Mouse (Mus musculus): ENCODE results near the gene Sec61g.
A peak's percentile ranks its signal among the peaks of the same experiment; 100 is the strongest.
"Not testable (repeated sequence)": the region's sequence is repeated elsewhere in the genome, so short reads cannot be mapped to it uniquely, and the experiment has no call there.

Gene Sec61g

DNA sequence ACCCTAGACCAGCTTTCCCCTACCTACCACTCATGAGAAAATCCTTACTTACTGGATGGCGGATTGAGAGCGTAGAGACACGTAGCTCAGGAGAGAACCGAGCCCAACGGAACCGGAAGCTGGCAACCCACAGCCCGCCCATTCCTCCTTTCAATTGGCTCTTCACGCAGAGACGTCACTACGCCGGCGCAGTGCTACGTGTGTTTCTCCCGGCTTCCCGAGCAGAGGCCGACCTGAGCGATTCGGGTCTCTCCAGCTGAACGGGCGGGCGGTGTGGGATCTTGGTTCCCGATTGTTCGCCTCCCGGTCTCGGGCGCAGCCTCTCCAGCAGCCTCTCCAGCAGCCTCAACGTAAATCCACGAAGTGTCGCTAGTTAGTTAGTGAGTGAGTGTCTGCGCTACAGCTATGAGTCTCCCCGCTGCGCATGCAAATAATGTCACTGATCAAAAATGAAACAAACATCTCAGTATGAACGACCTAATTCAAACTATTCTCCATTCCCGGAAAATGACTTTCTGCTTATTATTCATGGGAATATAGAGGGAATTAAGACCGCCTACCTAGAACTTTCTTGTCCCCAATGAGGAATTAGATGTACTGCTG lies at the start of gene Sec61g:
Gene Sec61g, minus strand, starts transcription at position 433 of the 603 bp plus-strand sequence.
- DNase-seq (ENCODE audit: low read depth, low spot score): peak; percentile 93

DNA sequence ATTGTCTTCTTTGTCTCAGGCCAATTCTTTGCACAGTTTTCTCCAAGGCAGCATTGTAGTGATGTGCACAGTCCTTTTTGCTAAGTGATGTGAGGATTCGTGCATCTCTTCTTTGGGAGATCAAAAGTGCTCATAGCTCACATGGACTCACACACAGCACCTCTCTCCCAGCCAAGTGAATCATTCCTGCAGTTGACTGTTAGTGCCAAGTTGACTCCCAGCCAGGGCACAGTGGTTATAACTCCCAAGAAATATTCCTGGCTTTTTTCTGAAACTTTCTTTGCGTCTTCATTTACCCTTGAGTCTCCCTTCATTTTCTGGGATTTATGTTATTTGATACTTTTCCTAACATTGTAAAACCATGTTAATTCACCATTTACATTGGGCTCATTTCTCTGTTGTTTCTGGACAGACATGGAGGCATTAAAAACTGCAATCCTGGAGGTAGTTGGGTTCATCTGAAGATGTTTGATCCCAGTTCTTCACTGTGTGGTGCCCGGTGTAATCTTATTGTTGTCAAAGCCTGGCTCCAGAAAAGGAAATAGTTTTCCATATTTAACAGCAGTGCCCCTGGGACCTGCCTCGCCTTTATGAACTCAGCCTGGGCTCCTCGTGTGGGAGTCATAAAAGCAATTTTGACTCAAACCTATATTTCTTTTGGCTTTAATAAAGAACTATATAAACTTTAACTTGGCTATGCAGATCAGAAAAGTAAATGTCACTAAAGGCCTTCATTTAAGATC lies 38.3 kb upstream of the Sec61g start:
- no peak for DNase-seq (ENCODE audit: low read depth, low spot score)

DNA sequence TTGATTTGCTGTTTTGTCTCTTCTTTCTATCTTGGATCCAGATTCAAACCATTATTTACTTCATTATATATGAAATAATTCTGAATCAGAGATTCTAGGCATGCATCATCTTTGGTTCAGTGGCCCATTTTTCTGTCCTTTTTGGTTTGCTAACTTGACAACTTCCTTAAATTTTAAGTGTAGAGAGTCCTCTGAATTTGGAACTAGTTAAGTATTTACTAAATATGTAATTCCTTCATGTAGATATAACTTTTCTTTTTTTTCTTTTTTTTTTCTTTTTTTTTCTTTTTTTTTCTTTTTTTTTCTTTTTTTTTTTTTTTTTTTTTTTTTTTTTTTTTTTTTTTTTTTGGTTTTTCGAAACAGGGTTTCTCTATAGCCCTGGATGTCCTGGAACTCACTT lies 29.1 kb upstream of the Sec61g start:
- DNase-seq (ENCODE audit: low read depth, low spot score): no peak

DNA sequence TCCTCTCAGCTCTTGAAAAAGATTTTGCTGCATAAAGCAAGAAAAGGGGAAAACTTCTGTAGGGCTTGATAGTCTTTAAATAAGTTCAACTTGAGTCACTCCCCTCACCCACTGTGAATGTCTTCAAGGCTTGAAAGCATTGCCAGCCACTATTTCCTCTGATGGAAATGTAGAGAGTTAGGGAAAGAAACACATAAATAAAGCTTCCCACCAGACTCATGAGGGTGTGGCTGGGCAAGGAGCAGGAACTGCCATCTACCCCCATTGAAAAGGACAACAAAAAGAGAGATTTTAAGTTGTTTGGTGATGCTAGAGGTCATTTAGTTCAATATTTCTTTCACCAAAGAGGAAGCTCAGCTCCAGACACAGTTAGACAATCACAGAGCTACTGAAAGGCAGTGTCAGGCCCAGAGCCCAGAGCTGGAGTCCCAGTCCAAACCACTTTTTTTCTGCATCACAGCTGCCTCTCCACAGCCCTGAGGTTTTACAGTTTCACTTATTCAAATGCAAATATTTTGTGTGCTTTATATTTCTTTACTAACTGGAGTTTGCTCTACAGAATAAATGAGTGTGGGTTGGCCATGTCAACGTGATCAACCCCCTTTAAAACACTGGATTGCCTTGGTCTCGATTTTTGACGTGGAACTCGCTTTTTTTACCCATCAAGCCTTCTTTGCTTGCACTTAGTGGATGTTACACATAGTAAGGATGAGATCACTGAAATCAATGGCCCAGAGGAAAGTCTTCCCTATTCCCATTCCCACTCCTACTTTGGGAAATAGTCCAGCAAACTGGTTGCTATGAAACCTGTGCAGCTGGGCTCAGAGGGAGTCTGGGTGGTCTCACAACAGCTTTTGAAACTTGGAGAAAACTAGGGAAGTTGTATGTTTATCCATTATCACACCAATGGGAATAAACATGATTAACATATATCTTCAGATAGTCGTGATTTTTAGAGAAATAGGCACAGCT lies 26.6 kb upstream of the Sec61g start:
- DNase-seq (ENCODE audit: low read depth, low spot score): no peak

DNA sequence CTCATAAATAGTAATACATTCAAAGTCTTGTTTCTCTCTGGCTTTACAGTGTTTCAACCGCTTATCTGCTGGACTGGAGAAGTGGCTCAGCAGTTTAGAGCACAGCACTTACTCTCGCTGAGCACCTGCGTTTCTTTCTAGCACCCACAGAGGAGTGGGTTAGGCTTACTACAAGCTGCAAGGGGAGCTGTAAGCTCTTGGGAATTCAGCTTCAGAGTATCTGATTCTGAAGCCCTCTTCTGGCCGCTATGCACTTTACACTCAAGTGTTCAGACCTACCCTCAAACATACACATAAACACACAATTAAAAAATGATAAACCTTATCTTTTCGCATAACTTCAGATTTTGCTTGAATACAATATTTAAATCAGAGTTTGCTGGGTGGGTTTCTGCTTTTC lies 24.6 kb upstream of the Sec61g start:
- no peak for DNase-seq (ENCODE audit: low read depth, low spot score)

DNA sequence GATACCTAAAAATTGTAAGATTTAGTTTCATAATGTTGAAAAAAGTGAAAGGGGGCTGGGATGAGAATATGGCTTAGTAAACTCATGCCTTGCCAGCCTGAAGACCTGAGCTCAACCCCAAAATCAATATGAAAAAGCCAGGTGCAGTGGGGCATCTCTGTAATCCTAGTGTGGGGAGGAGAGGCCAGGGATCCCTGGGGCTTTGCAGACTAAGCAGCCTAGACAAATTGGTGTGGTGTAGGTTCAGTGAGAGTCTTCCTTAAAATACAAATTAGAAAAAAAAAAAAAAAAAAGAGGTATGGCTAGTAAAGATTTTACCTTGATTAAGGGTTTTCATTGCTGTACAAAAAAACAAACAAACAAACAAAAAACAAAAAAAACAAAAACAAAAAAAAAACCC lies 20.6 kb upstream of the Sec61g start:
- DNase-seq (ENCODE audit: low read depth, low spot score): no peak

DNA sequence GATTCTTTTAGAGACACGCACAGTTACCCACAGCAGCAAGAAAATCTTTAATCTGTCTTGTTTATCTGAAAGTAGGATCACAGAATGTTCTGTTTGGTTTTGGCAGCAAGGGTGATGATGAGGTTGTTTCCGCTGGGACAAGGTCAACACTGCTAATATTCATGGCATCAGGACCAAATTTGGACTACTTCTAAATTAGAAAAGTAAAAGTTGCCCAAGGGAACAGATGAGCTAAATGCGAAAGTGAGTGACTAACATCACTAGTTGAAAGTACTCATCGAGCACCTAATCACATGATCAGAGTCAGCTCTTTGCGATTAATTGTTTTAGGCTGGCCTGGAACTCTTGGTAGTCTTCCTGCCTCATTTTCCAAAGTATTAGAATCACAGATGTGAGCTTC lies 20.1 kb upstream of the Sec61g start:
- no peak for DNase-seq (ENCODE audit: low read depth, low spot score)

DNA sequence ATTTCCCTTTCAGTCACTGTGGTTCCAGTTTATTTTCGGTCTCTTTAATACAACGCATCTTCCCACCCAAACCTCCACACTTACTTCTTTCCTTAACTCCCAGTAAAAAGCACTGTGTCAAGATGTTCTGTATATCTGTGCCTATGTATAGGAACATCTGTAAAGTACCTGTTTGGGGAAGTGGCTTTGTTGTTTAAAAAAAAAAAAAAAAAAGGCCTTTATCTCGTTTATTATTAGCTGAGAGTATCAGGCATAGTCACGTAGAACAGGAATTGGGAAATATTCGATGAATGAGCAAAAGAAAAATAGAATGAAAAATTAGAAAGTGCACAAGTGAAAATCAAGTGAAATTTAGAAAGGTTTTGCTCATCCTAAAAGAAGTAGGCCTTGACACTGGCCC lies 19.5 kb upstream of the Sec61g start:
- DNase-seq (ENCODE audit: low read depth, low spot score): no peak

DNA sequence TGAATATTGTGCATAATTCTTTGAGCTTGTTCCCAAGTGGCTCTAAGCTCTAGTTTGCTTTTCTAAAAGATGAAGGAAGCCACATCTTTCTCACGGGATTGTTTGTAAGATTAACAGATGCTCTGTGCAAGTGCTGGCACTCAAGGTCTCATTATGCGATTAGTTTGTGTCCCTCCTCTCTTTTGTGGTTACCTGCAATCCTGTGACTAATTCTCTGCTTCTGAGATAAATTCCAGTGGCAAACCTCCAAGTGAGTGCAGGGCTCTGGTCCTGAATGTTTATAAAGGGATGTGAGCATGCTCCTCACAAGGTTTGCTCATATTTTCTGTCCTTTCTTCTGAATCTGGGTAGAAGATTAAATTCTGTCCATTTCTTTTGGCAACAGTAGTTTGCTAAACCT lies 18.2 kb upstream of the Sec61g start:
- DNase-seq (ENCODE audit: low read depth, low spot score): no peak

DNA sequence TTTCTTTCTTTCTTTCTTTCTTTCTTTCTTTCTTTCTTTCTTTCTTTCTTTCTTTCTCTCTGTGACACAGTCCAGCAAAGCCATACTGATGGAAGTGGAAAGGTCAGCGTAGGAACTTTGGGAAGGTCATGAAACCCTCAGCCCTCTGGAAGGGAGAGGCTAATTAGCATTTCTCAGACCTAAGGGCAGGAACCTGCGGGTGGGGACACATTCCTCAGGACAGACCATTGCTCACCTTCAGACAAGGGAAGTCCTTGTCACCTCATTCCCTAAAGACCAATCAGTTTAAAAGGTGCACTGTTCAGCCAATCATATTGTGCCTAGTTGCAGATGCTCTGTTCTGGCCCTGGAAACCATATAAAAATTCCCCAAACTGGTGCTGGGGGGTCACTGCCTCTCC lies 17.4 kb upstream of the Sec61g start:
- DNase-seq (ENCODE audit: low read depth, low spot score): no peak

DNA sequence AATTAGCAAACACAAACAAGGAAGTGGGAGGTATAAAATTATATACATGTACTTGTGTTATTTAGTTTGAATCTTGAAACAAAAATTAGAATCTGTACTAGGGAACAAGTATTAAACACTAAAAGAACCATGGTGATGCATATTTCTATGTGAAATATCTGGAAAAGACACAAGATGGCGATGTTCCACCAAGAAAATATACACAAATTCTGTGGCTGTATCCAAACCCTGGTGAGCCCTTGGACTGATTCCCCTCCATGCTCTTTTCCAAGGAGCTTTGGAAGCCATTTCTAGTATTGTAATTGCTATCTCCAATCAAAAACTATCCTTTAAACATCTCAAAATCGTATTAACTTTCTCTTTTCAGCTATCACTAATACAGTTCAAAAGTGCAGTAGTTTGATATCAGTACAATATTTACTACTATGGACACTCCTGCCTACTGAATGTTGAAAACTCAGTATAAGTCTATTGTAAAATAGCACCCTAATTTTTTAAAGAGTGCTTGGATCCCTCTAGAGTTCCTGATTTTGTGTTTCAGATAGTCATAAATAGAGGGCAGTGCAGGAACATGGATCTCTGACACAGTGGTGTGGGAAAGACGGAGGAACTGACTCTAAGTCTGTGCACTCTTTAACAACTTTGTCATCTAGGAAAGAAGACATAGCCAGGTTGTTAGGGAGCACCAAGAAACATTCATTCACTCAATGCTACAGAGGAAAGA lies 16.8 kb upstream of the Sec61g start:
- DNase-seq (ENCODE audit: low read depth, low spot score): peak; percentile 22

DNA sequence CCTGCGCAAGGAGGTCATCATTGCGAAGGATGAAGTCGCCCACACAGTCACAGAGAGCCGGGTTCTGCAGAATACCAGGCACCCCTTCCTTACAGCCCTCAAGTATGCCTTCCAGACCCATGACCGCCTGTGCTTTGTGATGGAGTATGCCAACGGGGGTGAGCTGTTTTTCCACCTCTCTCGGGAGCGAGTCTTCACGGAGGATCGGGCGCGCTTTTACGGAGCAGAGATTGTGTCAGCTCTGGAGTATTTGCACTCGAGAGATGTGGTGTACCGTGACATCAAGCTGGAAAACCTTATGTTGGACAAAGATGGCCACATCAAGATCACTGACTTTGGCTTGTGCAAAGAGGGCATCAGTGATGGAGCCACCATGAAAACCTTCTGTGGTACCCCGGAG lies 6.8 kb upstream of the Sec61g start:
- not testable (repeated sequence) for DNase-seq (ENCODE audit: low read depth, low spot score)

DNA sequence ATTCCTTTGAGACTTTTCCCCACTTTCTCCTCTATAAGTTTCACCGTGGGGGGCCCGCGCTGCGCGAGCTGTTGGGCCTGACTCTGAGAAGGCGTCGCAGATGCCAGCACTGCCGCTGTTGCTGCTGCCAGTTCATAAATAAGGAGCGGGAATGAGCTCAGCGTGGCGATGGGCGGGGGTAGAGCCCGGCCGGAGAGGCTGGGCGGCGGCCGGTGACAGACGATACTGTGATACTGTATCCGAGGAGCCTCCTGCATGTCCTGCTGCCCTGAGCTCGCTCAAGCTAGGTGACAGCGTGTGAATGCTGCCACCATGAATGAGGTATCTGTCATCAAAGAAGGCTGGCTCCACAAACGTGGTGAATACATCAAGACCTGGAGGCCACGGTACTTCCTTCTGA lies 5.9 kb upstream of the Sec61g start:
- DNase-seq (ENCODE audit: low read depth, low spot score): not testable (repeated sequence)

DNA sequence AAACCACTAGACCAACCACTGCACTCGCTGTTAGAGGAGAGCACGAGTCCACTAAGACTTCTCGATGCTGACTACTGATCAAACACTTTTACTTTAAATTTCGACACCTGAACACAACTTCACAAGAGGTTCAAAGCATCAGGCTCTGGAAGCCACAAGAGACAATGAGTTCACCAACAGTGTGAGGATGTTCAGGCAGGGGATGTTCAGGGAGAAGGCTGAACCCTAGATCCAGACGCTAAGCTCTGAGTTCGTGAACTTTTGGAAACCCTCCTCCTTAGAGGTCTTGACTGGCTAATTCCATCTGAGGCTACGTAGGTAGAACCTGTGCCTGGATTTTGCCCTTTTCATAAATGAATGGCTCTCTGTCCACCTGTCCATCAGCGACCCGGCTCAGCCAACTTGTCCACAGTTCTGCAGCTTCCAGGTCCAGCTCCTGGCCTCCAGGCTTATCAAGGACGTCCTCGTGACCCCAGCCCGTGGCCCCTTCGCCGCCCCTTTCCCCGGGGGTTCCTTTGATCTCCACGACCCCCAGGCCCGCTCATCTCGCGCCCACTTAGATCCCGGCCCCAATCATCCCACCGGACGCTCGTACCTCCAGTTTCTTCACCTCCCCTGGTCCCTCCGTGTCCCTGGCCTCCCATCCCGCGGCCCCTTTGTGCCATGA lies 766 bp downstream of the Sec61g start:
- DNase-seq (ENCODE audit: low read depth, low spot score): peak; percentile 33

DNA sequence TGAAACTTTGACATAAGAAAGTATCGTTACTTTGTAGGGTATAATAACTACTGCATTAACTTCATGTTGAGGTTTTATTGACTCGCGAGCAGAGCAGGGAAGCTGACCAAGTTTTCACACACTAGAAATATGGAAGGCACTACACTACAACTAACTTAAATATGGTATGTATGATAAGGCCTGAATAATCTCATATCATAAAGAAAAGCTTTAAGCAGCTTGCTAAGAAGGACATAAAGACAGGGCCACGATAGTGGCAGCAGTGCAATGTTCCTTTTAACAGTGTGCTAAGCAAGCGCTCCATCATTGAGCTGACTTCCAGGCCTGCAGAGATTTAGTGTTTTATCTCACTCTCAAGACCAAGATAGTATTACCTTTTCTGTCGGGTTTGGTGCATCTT lies 2.3 kb downstream of the Sec61g start:
- no peak for DNase-seq (ENCODE audit: low read depth, low spot score)

DNA sequence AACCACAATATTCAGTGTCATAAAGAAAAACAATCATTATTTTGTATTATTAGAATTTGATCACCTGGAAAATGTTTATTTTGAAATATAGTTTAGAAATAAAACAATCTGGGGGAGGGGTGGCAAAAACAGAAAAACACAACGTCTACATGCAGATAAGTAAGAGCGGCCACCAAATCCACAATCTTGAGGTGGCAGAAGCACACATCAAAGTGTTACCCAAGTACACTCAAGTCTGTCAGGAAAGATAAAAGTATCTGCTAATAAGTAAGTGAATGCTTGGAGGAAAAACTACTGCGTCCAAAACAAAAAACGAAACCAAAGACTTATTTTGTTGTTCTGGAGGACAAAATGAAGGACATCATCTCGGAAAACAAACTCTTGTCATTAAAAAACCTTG lies 5.1 kb downstream of the Sec61g start:
- DNase-seq (ENCODE audit: low read depth, low spot score): no peak

DNA sequence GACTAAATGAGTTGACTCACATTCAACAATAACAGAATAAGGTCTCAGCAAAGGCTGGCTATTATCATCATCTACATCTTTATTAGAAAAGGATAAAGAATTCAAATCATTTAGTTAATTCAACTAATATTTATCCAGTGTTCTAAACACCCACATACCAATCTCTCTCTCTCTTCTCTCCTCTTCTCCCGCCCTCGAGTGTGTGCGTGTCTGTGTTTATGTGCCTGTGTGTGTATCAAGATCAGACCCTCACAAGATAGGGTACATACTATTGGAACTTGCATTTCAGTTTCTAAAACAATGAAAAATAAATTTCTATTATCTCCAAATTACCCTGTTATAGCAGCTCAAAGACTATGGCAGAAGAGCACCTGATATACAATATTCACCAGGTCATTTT lies 5.5 kb downstream of the Sec61g start:
- no peak for DNase-seq (ENCODE audit: low read depth, low spot score)

DNA sequence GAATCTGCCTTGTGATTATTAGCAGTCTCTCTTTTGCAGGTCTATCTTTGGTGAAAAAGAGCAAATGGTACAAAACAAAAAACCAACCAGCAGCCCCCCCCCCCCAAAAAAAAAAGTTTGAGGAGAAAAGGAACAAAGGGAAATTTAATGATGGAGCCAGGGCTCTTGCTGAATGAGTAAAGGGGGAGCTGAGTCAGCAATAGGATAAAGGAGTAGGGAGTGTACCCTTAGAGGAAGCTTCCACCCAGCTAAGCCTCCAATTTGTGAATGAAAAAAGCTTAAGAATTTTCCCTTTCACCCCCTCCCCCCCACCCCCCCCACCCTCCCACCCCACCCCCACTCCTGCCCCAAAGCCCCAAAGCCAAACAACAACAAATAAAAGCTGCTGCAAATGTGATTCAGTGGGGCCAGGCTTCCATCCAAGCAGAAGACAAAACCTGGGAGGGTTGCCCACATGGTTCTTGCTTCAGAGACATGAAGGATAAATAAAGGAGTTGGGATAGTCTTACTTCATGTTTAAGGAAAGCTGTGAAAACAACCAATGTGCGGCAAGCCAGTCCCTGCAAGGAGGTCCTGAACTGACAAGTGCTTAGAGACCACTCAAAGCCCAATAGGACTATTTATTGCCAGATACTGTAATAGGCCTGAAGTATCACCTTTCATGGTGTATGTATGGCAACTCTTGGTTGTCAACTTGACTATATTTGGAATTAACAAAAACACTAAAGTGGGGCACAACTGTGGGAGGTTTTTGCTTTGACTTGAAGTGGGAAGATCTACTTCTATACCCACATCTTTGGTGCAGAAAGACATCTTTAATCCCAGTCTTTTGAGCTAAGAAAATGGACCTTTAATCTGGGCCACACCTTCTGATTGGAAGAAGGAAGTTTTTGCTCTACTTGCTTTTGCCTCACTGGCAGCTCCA lies 9.3 kb downstream of the Sec61g start:
- no peak for DNase-seq (ENCODE audit: low read depth, low spot score)

Data from CD4-positive helper T cell, adult 2 months (primary cell).